Mouse (Mus musculus): ENCODE measurements around the gene Tmem274. TPM values are rescaled to one million over a fixed set of nuclear protein-coding genes. Genes with fewer than 3 reads are reported as not detected.

The Tmem274 gene
- total RNA-seq, 2 experiments from 2014 or later: not detected

GRCm38 (mm10) chr4:149521258-149521657 is 44.1 kb downstream of the Tmem274 start:
- DNase-seq (ENCODE audit: low spot score in 2 of 2): no peak

GRCm38 (mm10) chr4:149523961-149524360 is 46.8 kb downstream of the Tmem274 start:
- DNase-seq (ENCODE audit: low spot score in 2 of 2): no peak

GRCm38 (mm10) chr4:149525170-149525569 is 48.0 kb downstream of the Tmem274 start:
- no peak for DNase-seq (ENCODE audit: low spot score in 2 of 2)

GRCm38 (mm10) chr4:149525811-149526210 is 48.6 kb downstream of the Tmem274 start:
- DNase-seq (ENCODE audit: low spot score in 2 of 2): no peak

- no peak for DNase-seq (ENCODE audit: low spot score in 2 of 2)
Measured at GRCm38 (mm10) chr4:149526330-149526729, 49.2 kb downstream of the Tmem274 start.

- DNase-seq (ENCODE audit: low spot score in 2 of 2): no peak
Measured at GRCm38 (mm10) chr4:149527621-149528354, 50.6 kb downstream of the Tmem274 start.

- DNase-seq (ENCODE audit: low spot score in 2 of 2): no peak
Measured at GRCm38 (mm10) chr4:149529691-149530090, 52.5 kb downstream of the Tmem274 start.

Other genes starting within 250 kb of the Tmem274 start
- gene Kif1b, start 169.7 kb upstream of the Tmem274 start, total RNA-seq (2021): 100 to 1,000 TPM; 108 to 138 TPM
- 10 to 100 TPM; 59.8 to 71.3 TPM for gene Ube4b, start 50.6 kb upstream of the Tmem274 start, total RNA-seq (2021)
- 10 to 100 TPM; 18.0 to 66.4 TPM for gene Rbp7, start 22.4 kb upstream of the Tmem274 start, total RNA-seq (2021)
- 10 to 100 TPM; 17.8 to 19.9 TPM for gene Nmnat1, start 7.8 kb downstream of the Tmem274 start, total RNA-seq (2021)
- gene Lzic, start 7.9 kb downstream of the Tmem274 start, total RNA-seq (2021): 10 to 100 TPM; 24.7 to 36.0 TPM
- 10 to 100 TPM; 16.2 to 25.1 TPM for gene Ctnnbip1, start 40.9 kb downstream of the Tmem274 start, total RNA-seq (2021)
- gene Clstn1, start 109.1 kb downstream of the Tmem274 start, total RNA-seq (2021): 100 to 1,000 TPM; 104 to 106 TPM
- gene Pik3cd, start 225.2 kb downstream of the Tmem274 start, total RNA-seq (2021): 1 to 10 TPM; 3.8 to 6.5 TPM